Mouse (Mus musculus) hindbrain, embryonic 11.5 days (tissue): ENCODE data around the gene Olfr223. TPM values are rescaled to one million over a fixed set of nuclear protein-coding genes. Genes with fewer than 3 reads are reported as not detected.
A peak's percentile ranks its signal among the peaks of the same experiment; 100 is the strongest.
"Not testable (repeated sequence)": the region's sequence is repeated elsewhere in the genome, so short reads cannot be mapped to it uniquely, and the experiment has no call there.

Source experiments
- ATAC-seq: fragments of 200-750 bp; cut with Nextera tagmentation; 2 replicates; pipeline ENCODE4 v1.8.0; 2017; ENCODE audit warnings: mild to moderate bottlenecking, moderate TSS enrichment, moderate library complexity; ENCODE audit not compliant: low FRiP score
- DNase-seq: peaks from one replicate; pipeline ENCODE4 v3.0.0-alpha.2; 2015; ENCODE audit warnings: low spot score
- H3K27ac ChIP-seq: fragments of 300-500 bp; sonication (generic); 2 replicates; pipeline ENCODE4 v1.5.1; 2014; ENCODE audit warnings: mild to moderate bottlenecking, low read depth, low read length
- H3K27me3 ChIP-seq: fragments of 300-500 bp; sonication (generic); 2 replicates; pipeline ENCODE4 v1.6.1; 2014; ENCODE audit warnings: mild to moderate bottlenecking, low read length, moderate library complexity, mixed read lengths; ENCODE audit not compliant: control insufficient read depth, insufficient read depth
- H3K36me3 ChIP-seq: fragments of 300-500 bp; sonication (generic); 2 replicates; pipeline ENCODE4 v1.6.1; 2014; ENCODE audit warnings: mild to moderate bottlenecking, low read length, moderate library complexity, mixed read lengths; ENCODE audit not compliant: control insufficient read depth, insufficient read depth
- H3K4me1 ChIP-seq: fragments of 300-500 bp; sonication (generic); replicated peaks from 2 replicates; pipeline ENCODE4 v1.6.1; 2014; ENCODE audit warnings: low read length, mixed read lengths; ENCODE audit not compliant: control insufficient read depth, insufficient read depth
- H3K4me2 ChIP-seq: fragments of 300-500 bp; sonication (generic); replicated peaks from 2 replicates; pipeline ENCODE4 v1.6.1; 2014; ENCODE audit warnings: mild to moderate bottlenecking, low read depth, low read length
- H3K4me3 ChIP-seq: fragments of 300-500 bp; sonication (generic); 2 replicates; pipeline ENCODE4 v1.5.1; 2014; ENCODE audit warnings: low read depth, low read length
- H3K9ac ChIP-seq: fragments of 300-500 bp; sonication (generic); 2 replicates; pipeline ENCODE4 v1.6.1; 2014; ENCODE audit warnings: low read depth, low read length
- H3K9me3 ChIP-seq: fragments of 300-500 bp; sonication (generic); 2 replicates; pipeline ENCODE4 v1.6.1; 2016; ENCODE audit warnings: low read length; ENCODE audit not compliant: control insufficient read depth
- WGBS: fragments of 180-500 bp; shearing (Covaris S2); extraction: QIAGEN DNeasy Blood & Tissue Kit; methylation state at CpG from one replicate; pipeline ENCODE4 v1.1.7; 2014; 5-methylcytosine and 5-hydroxymethylcytosine counted together
- polyA plus RNA-seq: library from polyadenylated mRNA; unstranded; fragments of >200 nt; fragmentation: Nextera tagmentation; extraction: Ambion mirVana; gene quantifications from 2 replicates; pipeline ENCODE4 v1.2.1, GENCODE M21; 2014

The Olfr223 gene
- polyA plus RNA-seq, 1 experiment from 2014 or later: not detected

- 23% methylated on average over 5 of the region's 5 CpGs for WGBS
- Histone ChIP-seq H3K4me3 (no peak overlapping the region), H3K4me1 (no peaks in the 10 kb centered on the region), H3K4me2 (no peak overlapping the region), H3K9ac (no peak overlapping the region), H3K27me3 (no peaks in the 10 kb centered on the region), H3K36me3 (no peaks in the 10 kb centered on the region), H3K27ac (no peak overlapping the region), H3K9me3 (no peaks in the 10 kb centered on the region)
- DNase-seq: peak; percentile 78
- no peak for ATAC-seq
Observed at GRCm38 (mm10) chr11:59633037-59633436, 39.9 kb upstream of the Olfr223 start.

DNA sequence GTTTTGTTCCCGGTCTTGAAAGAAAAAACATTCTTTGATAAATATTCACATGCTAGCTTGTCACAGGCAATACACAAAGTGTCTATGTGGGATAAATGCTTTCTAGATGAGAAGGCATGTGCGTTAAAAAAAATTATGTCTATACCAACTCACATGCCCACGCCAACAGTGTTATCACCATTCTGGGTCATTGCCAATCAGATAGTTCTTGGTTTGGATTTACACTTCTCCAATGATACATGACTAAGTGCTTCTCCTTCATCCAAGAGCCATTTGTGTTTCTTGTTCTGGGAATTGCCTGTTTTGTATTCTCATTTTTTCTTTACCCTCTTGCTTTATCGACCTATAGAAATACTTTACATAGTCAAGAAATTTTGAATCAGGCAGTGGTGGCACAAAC, 38.9 kb upstream of the Olfr223 start:
- no peak for ATAC-seq
- H3K4me2 ChIP-seq: no peak overlapping the region
- DNase-seq: no peak
- no peaks in the 10 kb centered on the region for H3K9me3 ChIP-seq
- no peak overlapping the region for H3K27ac ChIP-seq
- H3K4me3 ChIP-seq: no peak overlapping the region
- no peaks in the 10 kb centered on the region for H3K27me3 ChIP-seq
- no peaks in the 10 kb centered on the region for H3K4me1 ChIP-seq
- no peaks in the 10 kb centered on the region for H3K36me3 ChIP-seq
- H3K9ac ChIP-seq: no peak overlapping the region
- WGBS: 79% methylated on average over 4 of the region's 4 CpGs

- Histone ChIP-seq H3K9me3 (no peaks in the 10 kb centered on the region), H3K4me1 (no peaks in the 10 kb centered on the region), H3K4me3 (no peak overlapping the region), H3K4me2 (no peak overlapping the region), H3K36me3 (no peaks in the 10 kb centered on the region), H3K27me3 (no peaks in the 10 kb centered on the region), H3K9ac (no peak overlapping the region), H3K27ac (no peak overlapping the region)
- 80% methylated on average over 5 of the region's 5 CpGs for whole genome bisulfite sequencing
- ATAC-seq: no peak
- no peak for DNase-seq
Observed at GRCm38 (mm10) chr11:59629871-59630270, 36.8 kb upstream of the Olfr223 start.

GRCm38 (mm10) chr11:59628177-59628576, 35.1 kb upstream of the Olfr223 start:
- H3K4me3 ChIP-seq: no peak overlapping the region
- no peaks in the 10 kb centered on the region for H3K9me3 ChIP-seq
- ATAC-seq (no peak), DNase-seq (no peak)
- WGBS: 81% methylated on average over 5 of the region's 5 CpGs
- no peak overlapping the region for H3K4me2 ChIP-seq
- no peaks in the 10 kb centered on the region for H3K27me3 ChIP-seq
- H3K4me1 ChIP-seq: no peaks in the 10 kb centered on the region
- H3K36me3 ChIP-seq: no peaks in the 10 kb centered on the region
- no peak overlapping the region for H3K9ac ChIP-seq
- no peak overlapping the region for H3K27ac ChIP-seq

- H3K9me3 ChIP-seq: no peaks in the 10 kb centered on the region
- no peaks in the 10 kb centered on the region for H3K27me3 ChIP-seq
- H3K4me3 ChIP-seq: no peak overlapping the region
- H3K36me3 ChIP-seq: no peaks in the 10 kb centered on the region
- H3K9ac ChIP-seq: no peak overlapping the region
- 90% methylated on average over 7 of the region's 7 CpGs for WGBS
- DNase-seq (no peak), ATAC-seq (no peak)
- H3K27ac ChIP-seq: no peak overlapping the region
- no peak overlapping the region for H3K4me2 ChIP-seq
- H3K4me1 ChIP-seq: no peaks in the 10 kb centered on the region
Observed at GRCm38 (mm10) chr11:59626192-59626591, 33.1 kb upstream of the Olfr223 start.

GRCm38 (mm10) chr11:59624017-59624630, 31.0 kb upstream of the Olfr223 start:
- no peak overlapping the region for H3K4me3 ChIP-seq
- H3K27ac ChIP-seq: no peak overlapping the region
- no peak overlapping the region for H3K4me2 ChIP-seq
- 40% methylated on average over 6 of the region's 6 CpGs for WGBS
- H3K9me3 ChIP-seq: no peaks in the 10 kb centered on the region
- no peak overlapping the region for H3K9ac ChIP-seq
- H3K36me3 ChIP-seq: no peaks in the 10 kb centered on the region
- ATAC-seq (no peak), DNase-seq (peak; percentile 57)
- no peaks in the 10 kb centered on the region for H3K4me1 ChIP-seq
- H3K27me3 ChIP-seq: no peaks in the 10 kb centered on the region

DNA sequence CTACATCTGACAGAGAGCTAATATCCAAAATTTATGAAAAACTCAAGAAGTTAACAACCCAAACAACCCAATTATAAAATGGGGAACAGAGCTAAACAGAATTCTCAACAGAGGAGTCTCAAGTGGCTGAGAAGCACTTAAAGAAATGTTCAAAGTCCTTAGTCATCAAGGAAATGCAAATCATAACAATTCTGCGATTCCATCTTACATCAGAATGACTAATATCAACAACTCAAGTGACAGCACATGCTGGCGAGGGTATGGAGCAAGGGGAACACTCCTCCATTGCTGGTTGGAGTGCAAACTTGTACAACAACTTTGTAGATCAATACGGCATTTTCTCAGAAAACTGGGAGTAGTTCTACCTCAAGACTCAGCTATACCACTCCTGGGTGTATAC, 29.1 kb upstream of the Olfr223 start:
- no peak for ATAC-seq
- H3K4me2 ChIP-seq: no peak overlapping the region
- no peak for DNase-seq
- H3K27me3 ChIP-seq: no peaks in the 10 kb centered on the region
- WGBS: 80% methylated on average over 3 of the region's 3 CpGs
- no peaks in the 10 kb centered on the region for H3K36me3 ChIP-seq
- H3K4me3 ChIP-seq: no peak overlapping the region
- H3K27ac ChIP-seq: no peak overlapping the region
- H3K9me3 ChIP-seq: no peaks in the 10 kb centered on the region
- H3K4me1 ChIP-seq: no peaks in the 10 kb centered on the region
- no peak overlapping the region for H3K9ac ChIP-seq

- not testable (repeated sequence) for H3K4me1 ChIP-seq, ATAC-seq, DNase-seq, H3K4me3 ChIP-seq, H3K9ac ChIP-seq, H3K27ac ChIP-seq, H3K36me3 ChIP-seq, H3K9me3 ChIP-seq, H3K4me2 ChIP-seq, H3K27me3 ChIP-seq
- WGBS: 93% methylated on average over 2 of the region's 2 CpGs
Observed at GRCm38 (mm10) chr11:59616986-59617385, 23.9 kb upstream of the Olfr223 start.

- no peaks in the 10 kb centered on the region for H3K36me3 ChIP-seq
- DNase-seq (peak; percentile 31), ATAC-seq (no peak)
- no peaks in the 10 kb centered on the region for H3K4me1 ChIP-seq
- no peak overlapping the region for H3K9ac ChIP-seq
- WGBS: 66% methylated on average over 4 of the region's 4 CpGs
- no peak overlapping the region for H3K27ac ChIP-seq
- no peaks in the 10 kb centered on the region for H3K27me3 ChIP-seq
- H3K4me2 ChIP-seq: no peak overlapping the region
- H3K4me3 ChIP-seq: no peak overlapping the region
- H3K9me3 ChIP-seq: no peaks in the 10 kb centered on the region
Observed at GRCm38 (mm10) chr11:59614120-59614519, 21.0 kb upstream of the Olfr223 start.
